Mouse (Mus musculus) lung, postnatal 0 days (tissue): ENCODE measurements around the gene Gm28635.

Experiments used
- CTCF ChIP-seq: IDR thresholded peaks from 2 replicates; pipeline ENCODE4 v1.5.1; 2016; ENCODE audit warnings: antibody characterized with exemption, mild to moderate bottlenecking
- EP300 ChIP-seq: IDR thresholded peaks from 2 replicates; pipeline ENCODE4 v1.6.1; 2016; ENCODE audit warnings: antibody characterized with exemption, mild to moderate bottlenecking, control low read depth

DNA sequence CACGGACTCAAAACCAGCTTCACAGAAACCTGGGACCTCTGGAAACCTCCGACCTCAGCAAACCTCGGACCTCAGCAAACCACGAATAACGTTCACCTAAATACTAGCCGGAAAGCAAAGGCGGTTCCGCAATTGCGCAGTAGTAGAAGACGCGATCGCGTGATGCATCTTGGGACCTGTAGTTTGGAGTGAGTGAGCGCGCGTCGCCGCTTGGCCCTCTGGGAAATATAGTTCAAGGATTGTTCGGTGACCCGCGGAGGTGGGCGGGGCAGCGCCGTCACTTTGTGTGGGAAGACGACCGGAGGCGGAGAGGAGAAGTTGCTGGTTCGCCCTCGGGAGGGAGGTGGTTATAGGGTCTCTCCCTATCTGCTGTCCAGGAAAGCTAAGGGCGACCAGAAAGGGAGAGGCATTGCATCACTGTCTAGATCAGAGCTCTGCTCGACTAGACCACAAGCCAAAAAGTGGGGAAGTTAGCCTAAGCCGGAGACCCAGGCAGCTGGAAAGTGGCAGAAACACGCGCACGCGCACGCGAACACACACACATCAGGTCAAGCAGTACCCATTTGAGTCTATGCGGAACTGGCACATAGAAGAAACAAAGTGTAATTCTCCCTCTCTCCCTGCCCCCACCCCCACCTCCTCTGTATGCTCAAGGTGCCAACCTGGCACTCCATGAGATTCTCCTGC lies 49.5 kb upstream of the Gm28635 start, which contains the start of gene Clp1:
- TF ChIP-seq CTCF (0 out of 2 replicates have a peak, but pooled peaks have one; percentile 17), EP300 (no peak)
